In the genomic region with DNA sequence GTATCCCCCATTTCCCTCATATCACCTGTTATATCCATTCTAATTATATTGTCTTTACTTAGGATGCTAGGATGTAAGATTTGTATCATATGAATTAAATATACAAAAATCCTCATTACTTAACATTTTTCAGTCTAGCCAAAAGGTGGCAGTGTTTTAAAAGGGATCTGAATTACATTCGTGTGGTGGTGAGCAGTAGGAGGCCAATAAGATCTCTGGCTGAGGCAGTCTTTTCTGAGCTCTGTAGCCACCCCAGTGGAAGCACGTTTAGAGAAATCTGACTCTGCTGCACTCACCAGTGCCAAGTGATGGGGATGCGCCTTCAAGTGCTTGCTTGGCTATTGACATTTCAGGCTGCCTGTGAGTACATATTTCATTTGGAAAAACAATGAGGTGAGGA, we compare ENCODE assay signal across 7 mouse cellular contexts.
DNase-seq lines count a peak whose midpoint lies in the region; ATAC-seq and TF ChIP-seq lines count a peak whose summit lies in the region.

No protein-coding gene starts in this region.

- H3K9me3 ChIP-seq in hindbrain, embryonic 12.5 days (replicated peaks): no peaks in the 10 kb centered on the region

- H3K27ac ChIP-seq in hindbrain, embryonic 12.5 days: no peak overlapping the region
- H3K27ac ChIP-seq in cerebellum, adult 2 months (ENCODE audit: insufficient read depth, low read length): no peak overlapping the region

- H3K36me3 ChIP-seq in hindbrain, embryonic 12.5 days: no peaks in the 10 kb centered on the region

- peak; percentile 6 to 64 for DNase-seq in left cerebral cortex, postnatal 14 days (ENCODE audit: low spot score in 2 of 2)
- DNase-seq in left cerebral cortex, adult 18-20 months (ENCODE audit: low spot score in 2 of 2): no peak
- DNase-seq in brain, adult 2 months (ENCODE audit: low read depth, low spot score): peak; percentile 63
- peak; percentile 44 for DNase-seq in retina, postnatal 1 day
- no peak for DNase-seq in left cerebral cortex, postnatal 4 days
- DNase-seq in cerebellum, adult 2 months: no peak

- no peak overlapping the region for H3K9ac ChIP-seq in hindbrain, embryonic 12.5 days

- no peak for TF ChIP-seq POLR2A in cerebellum, adult 2 months (IDR thresholded peaks at IDR 0.05; ENCODE audit: borderline replicate concordance, insufficient read depth, low read length)

- TF ChIP-seq CTCF in cerebellum, adult 2 months (IDR thresholded peaks at IDR 0.05; ENCODE audit: borderline replicate concordance, insufficient read depth, low read depth, low read length): no peak

- H3K4me2 ChIP-seq in hindbrain, embryonic 12.5 days (replicated peaks): no peak overlapping the region

- no peaks in the 10 kb centered on the region for H3K4me1 ChIP-seq in hindbrain, embryonic 12.5 days
- no peaks in the 10 kb centered on the region for H3K4me1 ChIP-seq in cerebellum, adult 2 months (ENCODE audit: control insufficient read depth, insufficient read depth, low read length)

- ATAC-seq in hindbrain, embryonic 12.5 days (ENCODE audit: low FRiP score): peak; percentile 60; the same call in 1 of the 2 replicates

- intact Hi-C loops in left cerebral cortex, postnatal 14 days (cut with DNase I): loop anchor here (5.0 to 10.0 kb wide), 2 partner anchors 83 to 176 kb away; no protein-coding TSS in a partner anchor
- intact Hi-C loops in left cerebral cortex, postnatal 4 days (cut with DNase I): no loop called here

- no peaks in the 10 kb centered on the region for H3K27me3 ChIP-seq in hindbrain, embryonic 12.5 days
- no peaks in the 10 kb centered on the region for H3K27me3 ChIP-seq in cerebellum, adult 2 months (ENCODE audit: control insufficient read depth, insufficient read depth, low read length)

- WGBS in hindbrain, embryonic 12.5 days: 13% methylated on average over 3 of the region's 3 CpGs
- 7% methylated on average over 3 of the region's 3 CpGs for WGBS in cerebellum, adult 2 months

- no peak overlapping the region for H3K4me3 ChIP-seq in hindbrain, embryonic 12.5 days
- H3K4me3 ChIP-seq in cerebellum, adult 2 months (replicated peaks; ENCODE audit: insufficient read depth, low read depth, low read length): no peak overlapping the region

Comparison
In these comparisons a context has a peak if more than half of its experiments do, and no peak if none do; other contexts are left out.
1. DNase-seq: peak in left cerebral cortex, postnatal 14 days (2 of 2), brain, adult 2 months (single experiment) and retina, postnatal 1 day (single experiment); none in left cerebral cortex, adult 18-20 months (0 of 2), left cerebral cortex, postnatal 4 days (single experiment) and cerebellum, adult 2 months (0 of 2).